Mouse (Mus musculus): ENCODE results near the gene Drd2.

GRCm38 (mm10) chr9:49385301-49385700, 44.9 kb downstream of the Drd2 start:
- TF ChIP-seq TCF12 (IDR thresholded peaks at IDR 0.05; ENCODE audit: insufficient read depth, poor library complexity, severe bottlenecking) (no peak), MYOD1 (IDR thresholded peaks at IDR 0.05; ENCODE audit: control insufficient read depth in 1 of 3, insufficient read length in 2 of 3, low read depth in 2 of 3) (no peak), E2F4 (IDR thresholded peaks at IDR 0.05; ENCODE audit: insufficient read depth) (no peak), POLR2A (IDR thresholded peaks at IDR 0.05; ENCODE audit: insufficient read length, low read depth) (no peak), USF1 (IDR thresholded peaks at IDR 0.05; ENCODE audit: low read depth) (no peak), POLR2AphosphoS2 (IDR thresholded peaks at IDR 0.05; ENCODE audit: insufficient read length, low read depth) (no peak), CEBPB (IDR thresholded peaks at IDR 0.05; ENCODE audit: insufficient read depth, poor library complexity, severe bottlenecking) (no peak), MYOG (IDR thresholded peaks at IDR 0.05; ENCODE audit: control insufficient read depth in 1 of 3, insufficient read depth in 1 of 3, insufficient read length in 2 of 3, low read depth in 2 of 3) (no peak), MAX (IDR thresholded peaks at IDR 0.05; ENCODE audit: low read depth) (no peak), SRF (IDR thresholded peaks at IDR 0.05; ENCODE audit: control insufficient read depth, insufficient read length, low read depth) (no peak), TCF3 (IDR thresholded peaks at IDR 0.05; ENCODE audit: insufficient read length, low read depth) (no peak)
